Mouse (Mus musculus) inflammation-experienced regulatory T-cells, adult 6 months (primary cell): ENCODE results near the gene Plcb2. TPM values are rescaled to one million over a fixed set of nuclear protein-coding genes. Genes with fewer than 3 reads are reported as not detected.

ENCODE experiments used
- ATAC-seq: one replicate; pipeline ENCODE4 v1.8.0; 2017
- polyA plus RNA-seq, 3 experiments: library from polyadenylated mRNA; unstranded; fragments of 100-300 nt; shearing (Covaris generic); gene quantifications; one replicate each; pipeline ENCODE4 v1.2.1; 2017

Gene Plcb2
- polyA plus RNA-seq, result 10 to 100 TPM in 2 of 3 experiments, 1 to 10 TPM in 1; 8.2 to 18.9 (median 18.4) TPM

GRCm38 (mm10) chr2:118728337-118728736 is at the start of gene Plcb2:
Gene Plcb2 (minus strand): TSS chr2:118728438.
- ATAC-seq, result peak; percentile 81

GRCm38 (mm10) chr2:118776295-118776694 is 48.1 kb upstream of the Plcb2 start:
- no peak for ATAC-seq

GRCm38 (mm10) chr2:118775846-118776245 is 47.6 kb upstream of the Plcb2 start:
- ATAC-seq, result no peak

- no peak for ATAC-seq
These were observed 47.2 kb upstream of the Plcb2 start for GRCm38 (mm10) chr2:118775396-118775795.

- ATAC-seq, result no peak
These were observed 46.3 kb upstream of the Plcb2 start for GRCm38 (mm10) chr2:118774536-118774935.

- no peak for ATAC-seq
These were observed 44.1 kb upstream of the Plcb2 start, which contains the start of gene Phgr1 for GRCm38 (mm10) chr2:118772158-118772874. Gene Phgr1 (plus strand): TSS chr2:118772769.

- no peak for ATAC-seq
These were observed 38.1 kb upstream of the Plcb2 start for GRCm38 (mm10) chr2:118766041-118767033.

GRCm38 (mm10) chr2:118764875-118765274 is 36.6 kb upstream of the Plcb2 start:
- ATAC-seq, result no peak

GRCm38 (mm10) chr2:118764094-118764831 is 36.0 kb upstream of the Plcb2 start:
- no peak for ATAC-seq

- no peak for ATAC-seq
These were observed 35.2 kb upstream of the Plcb2 start for GRCm38 (mm10) chr2:118763469-118763868.

GRCm38 (mm10) chr2:118762784-118763148 is 34.5 kb upstream of the Plcb2 start:
- no peak for ATAC-seq

- peak; percentile 52 for ATAC-seq
These were observed 33.9 kb upstream of the Plcb2 start, which contains the start of gene Ccdc9b for GRCm38 (mm10) chr2:118761906-118762783. Gene Ccdc9b (minus strand): TSS chr2:118762661.

- no peak for ATAC-seq
These were observed 33.1 kb upstream of the Plcb2 start for GRCm38 (mm10) chr2:118761358-118761757.

GRCm38 (mm10) chr2:118760311-118761025 is 32.2 kb upstream of the Plcb2 start:
- ATAC-seq, result no peak

- peak; percentile 90 for ATAC-seq
These were observed 31.6 kb upstream of the Plcb2 start for GRCm38 (mm10) chr2:118759828-118760227.

GRCm38 (mm10) chr2:118756103-118756502 is 27.9 kb upstream of the Plcb2 start:
- no peak for ATAC-seq

- ATAC-seq, result no peak
These were observed 27.2 kb upstream of the Plcb2 start for GRCm38 (mm10) chr2:118755407-118755806.

- no peak for ATAC-seq
These were observed 25.9 kb upstream of the Plcb2 start for GRCm38 (mm10) chr2:118754143-118754542.

GRCm38 (mm10) chr2:118752792-118753108 is 24.5 kb upstream of the Plcb2 start:
- ATAC-seq, result no peak

- no peak for ATAC-seq
These were observed 23.9 kb upstream of the Plcb2 start for GRCm38 (mm10) chr2:118751896-118752791.
